Mouse (Mus musculus): ENCODE measurements around the gene Abtb2. TPM values are rescaled to one million over a fixed set of nuclear protein-coding genes. Genes with fewer than 3 reads are reported as not detected.

Abtb2 gene
- total RNA-seq, 2 experiments from 2014 or later, result 18.1 to 21.6 TPM

GRCm38 (mm10) chr2:103682261-103682722 lies 116.2 kb downstream of the Abtb2 start:
- intact Hi-C loops (cut with DNase I), result no loop called here
- no peak for DNase-seq

DNA sequence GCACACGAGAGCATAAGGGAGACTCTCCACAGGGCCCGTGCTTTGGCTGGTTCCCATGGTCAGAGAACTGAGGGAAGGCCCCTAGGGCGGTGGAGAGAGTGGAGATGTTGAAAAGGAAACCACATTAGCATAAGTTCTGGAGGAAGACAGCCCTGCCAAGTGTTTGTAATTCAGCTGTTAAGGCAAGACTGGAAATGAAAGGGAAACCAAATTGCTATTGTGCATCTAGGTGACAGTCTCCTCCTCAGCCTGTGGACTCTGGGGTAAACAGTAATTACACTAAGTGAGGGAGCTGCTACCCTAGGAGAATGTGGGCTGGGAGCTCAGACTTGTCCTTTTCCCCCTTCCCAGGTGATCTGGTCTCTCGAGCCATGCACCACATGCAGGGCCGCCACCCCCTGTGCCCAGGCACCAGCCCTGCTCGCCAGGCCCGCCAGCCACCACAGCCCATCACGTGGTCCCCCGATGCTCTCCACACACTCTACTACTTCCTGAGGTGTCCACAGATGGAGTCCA lies 116.9 kb downstream of the Abtb2 start:
- DNase-seq, result no peak
- intact Hi-C loops (cut with DNase I), result no loop called here

DNA sequence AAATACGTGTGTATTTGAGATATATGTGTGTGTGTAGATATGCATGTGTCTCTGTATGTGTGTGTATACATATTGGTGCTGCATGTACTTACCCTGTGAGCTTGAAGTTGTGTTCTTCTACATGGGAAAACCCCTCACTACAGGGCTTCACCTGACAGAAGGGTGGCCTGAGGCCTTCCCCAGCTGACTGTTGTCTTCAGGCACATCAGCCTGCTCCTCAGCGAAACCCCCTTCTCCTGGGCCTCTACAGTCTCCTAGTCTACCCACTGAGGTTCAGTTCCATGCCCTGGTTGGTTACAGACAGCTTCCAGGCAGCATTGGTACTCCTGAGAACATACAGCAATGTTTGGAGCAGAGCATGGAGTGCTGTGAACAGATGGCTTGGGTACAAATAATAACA lies 118.3 kb downstream of the Abtb2 start:
- DNase-seq, result no peak
- intact Hi-C loops (cut with DNase I), result no loop called here

DNA sequence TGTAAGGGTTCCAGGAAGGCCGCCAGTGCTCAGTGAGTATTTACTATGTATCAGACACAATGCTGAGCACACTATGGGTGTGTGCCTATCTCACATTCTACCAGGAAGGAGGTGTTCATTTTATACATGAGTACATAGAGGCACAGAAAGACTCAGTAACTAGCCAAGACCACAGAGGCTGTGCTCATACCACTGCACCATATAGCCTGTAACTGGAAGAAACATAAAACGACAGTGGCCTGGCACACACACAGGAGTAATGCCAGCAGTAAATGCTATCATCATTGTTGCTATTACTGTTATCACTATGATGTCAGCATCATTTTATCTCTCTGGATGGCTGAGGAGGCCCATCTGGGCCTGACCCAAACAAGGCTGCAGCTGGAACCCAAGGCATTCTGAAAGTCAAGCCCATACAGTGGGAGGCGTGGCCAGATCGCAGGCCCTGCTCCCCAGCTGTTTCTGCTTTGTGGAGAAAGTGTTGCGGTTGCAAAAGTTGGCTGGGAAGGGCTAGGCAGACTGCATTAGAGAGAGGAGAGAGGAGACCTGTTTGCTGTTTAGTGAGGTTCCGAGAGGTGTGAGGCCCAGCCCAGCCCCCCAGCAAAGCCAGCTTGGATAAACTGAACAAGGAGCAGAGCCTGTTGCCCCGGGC lies 118.9 kb downstream of the Abtb2 start:
- DNase-seq, result peak; percentile 26 to 32
- intact Hi-C loops (cut with DNase I), result no loop called here

DNA sequence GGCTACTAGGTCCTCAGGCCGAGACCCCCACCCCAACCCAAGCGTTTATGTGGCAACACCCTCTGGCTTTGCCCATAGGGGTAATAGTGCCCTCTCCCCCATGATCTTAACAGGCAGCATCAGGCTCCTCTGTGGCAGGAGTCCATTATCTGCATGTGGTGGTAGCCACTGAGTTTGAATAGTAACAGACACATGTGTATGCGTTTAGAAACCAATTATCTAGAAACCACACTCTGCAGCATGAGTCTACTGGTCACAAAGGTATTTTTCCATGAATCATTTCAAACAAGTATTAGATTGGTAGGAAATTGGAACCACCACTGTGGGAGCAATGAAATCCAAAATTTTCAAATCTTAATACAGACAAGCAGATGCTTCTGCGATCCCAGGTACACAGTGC lies 119.5 kb downstream of the Abtb2 start:
- DNase-seq, result no peak
- intact Hi-C loops (cut with DNase I), result no loop called here

- intact Hi-C loops (cut with DNase I), result no loop called here
- DNase-seq, result no peak
These were observed 121.0 kb downstream of the Abtb2 start for GRCm38 (mm10) chr2:103687143-103687542.

GRCm38 (mm10) chr2:103687888-103688287 lies 121.8 kb downstream of the Abtb2 start:
- intact Hi-C loops (cut with DNase I), result no loop called here
- no peak for DNase-seq

GRCm38 (mm10) chr2:103690425-103690824 lies 124.3 kb downstream of the Abtb2 start:
- intact Hi-C loops (cut with DNase I), result no loop called here
- peak; percentile 48 to 63 for DNase-seq

- no peak for DNase-seq
- intact Hi-C loops (cut with DNase I), result no loop called here
These were observed 124.7 kb downstream of the Abtb2 start for GRCm38 (mm10) chr2:103690828-103691227.

- intact Hi-C loops (cut with DNase I), result no loop called here
- DNase-seq, result no peak
These were observed 125.2 kb downstream of the Abtb2 start for GRCm38 (mm10) chr2:103691278-103691677.

- intact Hi-C loops (cut with DNase I), result no loop called here
- no peak for DNase-seq
These were observed 126.7 kb downstream of the Abtb2 start for GRCm38 (mm10) chr2:103692810-103693209.

- DNase-seq, result no peak
- intact Hi-C loops (cut with DNase I), result no loop called here
These were observed 128.9 kb downstream of the Abtb2 start for GRCm38 (mm10) chr2:103694777-103695563.

DNA sequence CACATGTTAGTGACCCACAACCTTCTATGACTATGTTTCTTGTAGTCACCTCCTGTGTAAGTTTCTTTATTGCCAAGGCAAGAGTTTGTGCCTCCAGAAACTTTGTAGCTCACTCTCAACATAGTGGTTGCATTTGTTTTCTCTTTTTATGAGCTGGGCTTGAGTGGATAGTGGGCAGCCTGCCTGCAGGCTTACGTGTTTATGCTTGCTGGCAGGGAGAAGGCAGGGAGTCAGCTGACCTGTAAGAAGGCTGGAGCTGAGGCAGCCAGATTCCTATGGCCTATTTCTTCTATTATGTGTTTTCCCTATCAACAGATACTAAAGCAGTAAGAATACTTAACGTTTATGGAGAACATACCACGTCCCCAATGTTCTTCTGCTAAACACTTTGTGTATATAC lies 130.1 kb downstream of the Abtb2 start:
- DNase-seq, result peak; percentile 44 to 48
- intact Hi-C loops (cut with DNase I), result no loop called here

DNA sequence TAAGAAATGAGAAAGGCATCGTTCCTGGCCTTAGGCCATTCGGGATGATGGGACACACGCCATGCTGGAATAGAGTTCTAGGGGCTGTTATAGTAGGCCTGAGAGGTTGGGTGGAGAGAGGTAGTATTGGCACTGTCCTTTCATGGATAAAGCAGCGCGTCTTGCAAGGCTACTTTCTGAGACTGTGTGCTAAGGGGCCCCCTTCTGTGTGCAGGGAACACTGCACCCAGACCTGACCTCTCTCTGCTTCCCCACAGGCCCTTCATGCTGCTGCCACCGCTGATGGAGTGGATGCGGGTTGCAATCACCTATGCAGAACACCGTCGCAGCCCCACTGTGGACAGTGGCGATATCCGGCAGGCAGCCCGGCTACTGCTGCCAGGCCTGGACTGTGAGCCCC lies 134.4 kb downstream of the Abtb2 start:
- intact Hi-C loops (cut with DNase I), result loop anchor here (5.0 kb wide), 1 partner anchor 133 kb away; the partner anchor contains the start of gene Abtb2
- DNase-seq, result peak in 1 of 2 experiments; percentile 17

GRCm38 (mm10) chr2:103703336-103703735 lies 137.2 kb downstream of the Abtb2 start:
- intact Hi-C loops (cut with DNase I), result loop anchor here (5.0 kb wide), 1 partner anchor 136 kb away; the partner anchor contains the start of gene Abtb2
- DNase-seq, result no peak

- intact Hi-C loops (cut with DNase I), result loop anchor here (5.0 kb wide), 1 partner anchor 137 kb away; the partner anchor contains the start of gene Abtb2
- DNase-seq, result no peak
These were observed 137.8 kb downstream of the Abtb2 start for GRCm38 (mm10) chr2:103703865-103704264.

DNA sequence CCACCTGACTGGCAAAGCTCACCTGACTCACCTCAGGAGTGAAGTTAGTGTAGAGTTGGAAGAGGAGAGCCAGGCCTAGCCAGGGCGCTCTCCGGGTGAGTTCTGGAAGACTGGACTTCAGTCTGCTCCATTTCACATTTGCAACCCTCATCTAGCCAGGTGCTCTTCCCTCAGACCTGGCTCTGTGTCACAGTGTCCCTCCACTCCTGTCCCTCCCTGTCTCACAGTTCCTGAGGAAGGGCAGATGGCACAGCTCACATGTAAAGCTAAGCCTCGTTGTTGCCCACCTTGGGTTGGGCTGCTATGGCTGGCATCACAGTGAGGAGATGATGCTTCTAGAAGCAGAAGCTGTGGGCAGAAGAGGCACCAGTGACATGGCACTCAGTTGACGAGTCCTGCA lies 139.7 kb downstream of the Abtb2 start:
- intact Hi-C loops (cut with DNase I), result no loop called here
- DNase-seq, result no peak

DNA sequence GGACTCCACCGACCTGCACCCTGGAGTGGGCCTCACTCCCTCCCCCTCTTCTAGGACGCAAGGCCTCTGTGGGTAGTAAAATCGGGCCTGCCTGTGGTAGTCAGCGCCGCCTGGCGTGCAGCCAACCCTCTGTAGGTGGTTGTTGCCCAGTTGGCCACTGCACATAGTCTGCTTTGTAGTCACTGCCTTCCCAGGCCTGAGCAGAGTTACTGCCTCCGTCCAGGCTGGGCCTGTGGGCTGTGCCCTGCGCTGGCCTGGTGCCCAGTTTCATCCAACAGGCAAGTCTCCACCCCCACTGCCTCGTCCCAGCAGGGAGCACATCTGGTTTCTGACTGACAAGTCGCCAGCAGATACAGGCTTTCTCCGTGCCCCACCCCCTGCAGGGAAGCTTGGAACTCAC lies 140.1 kb downstream of the Abtb2 start:
- intact Hi-C loops (cut with DNase I), result no loop called here
- DNase-seq, result peak; percentile 71 to 79

DNA sequence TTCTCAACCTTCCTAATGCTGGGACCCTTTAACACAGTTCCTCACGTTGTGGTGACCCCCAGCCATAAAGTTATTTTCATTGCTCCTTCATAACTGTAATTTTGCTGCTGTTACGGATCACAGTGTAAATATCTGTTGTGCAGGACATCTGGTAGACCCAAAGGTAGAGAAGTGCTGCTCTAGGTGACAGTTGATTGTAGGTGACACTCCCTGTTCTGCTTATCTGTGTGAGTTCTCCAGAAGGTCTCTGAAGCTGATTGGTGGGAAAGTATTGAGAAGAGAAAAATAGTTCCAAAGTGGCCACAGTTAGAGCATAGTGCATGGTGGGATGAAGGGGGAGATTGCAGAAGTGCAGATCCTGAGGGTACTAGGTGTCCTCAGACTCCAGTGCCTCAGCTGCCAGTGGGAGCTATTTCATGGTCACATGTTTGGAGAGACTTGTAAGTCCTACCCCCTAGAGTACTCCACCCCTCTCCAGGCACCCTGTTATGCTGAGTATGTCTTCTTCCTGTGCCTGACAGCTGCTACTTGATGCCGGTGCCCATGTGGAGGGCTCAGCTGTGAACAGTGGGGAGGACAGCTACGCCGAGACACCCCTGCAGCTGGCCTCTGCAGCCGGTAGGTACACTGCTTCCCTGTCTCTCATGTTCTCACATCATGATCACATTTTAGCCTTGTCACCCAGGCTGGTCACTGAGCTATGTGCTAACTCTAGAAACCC lies 141.1 kb downstream of the Abtb2 start:
- DNase-seq, result no peak
- intact Hi-C loops (cut with DNase I), result no loop called here

- peak in 1 of 2 experiments; percentile 16 for DNase-seq
- intact Hi-C loops (cut with DNase I), result loop anchor here (10.0 kb wide), 1 partner anchor 256 kb away; no protein-coding TSS in a partner anchor
These were observed 144.7 kb downstream of the Abtb2 start for GRCm38 (mm10) chr2:103710849-103711248.

GRCm38 (mm10) chr2:103713831-103714230 lies 147.7 kb downstream of the Abtb2 start:
- intact Hi-C loops (cut with DNase I), result loop anchor here (10.0 kb wide), 1 partner anchor 259 kb away; no protein-coding TSS in a partner anchor
- no peak for DNase-seq

Measured in heart, postnatal 14 days (tissue).